Mouse (Mus musculus): ENCODE data around the gene Apbb2. TPM values are rescaled to one million over a fixed set of nuclear protein-coding genes. Genes with fewer than 3 reads are reported as not detected.

Gene Apbb2
- total and polyA plus RNA-seq, 3 experiments, result 0.34 to 0.40 (median 0.34) TPM

DNA sequence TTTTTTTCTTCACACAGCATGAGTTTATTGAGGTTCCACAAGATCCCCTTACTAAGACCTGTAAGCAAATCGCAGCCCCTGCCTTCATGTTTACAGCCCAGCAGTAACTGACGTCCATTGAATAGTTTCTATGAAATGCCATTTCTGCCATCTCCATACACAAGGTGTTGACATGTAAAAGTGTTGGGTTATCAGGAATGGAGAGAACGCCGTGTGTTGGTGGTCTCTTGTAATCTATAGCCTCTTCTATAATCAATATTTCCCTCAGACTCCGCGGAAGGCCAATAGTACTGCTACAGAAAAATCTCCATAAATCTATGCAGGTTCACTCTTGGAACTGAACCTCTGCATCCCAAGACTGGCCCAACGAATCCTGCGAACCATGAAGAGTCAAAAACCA, 1.1 kb upstream of the Apbb2 start:
- H3K27ac ChIP-seq (ENCODE audit: insufficient read depth, low read depth), result no peak overlapping the region
- no peaks in the 10 kb centered on the region for H3K27me3 ChIP-seq (replicated peaks)
- TF ChIP-seq CHD1 (IDR thresholded peaks at IDR 0.05; ENCODE audit: low read depth, low read length), result no peak
- no peak for TF ChIP-seq USF1 (IDR thresholded peaks at IDR 0.05; ENCODE audit: low read depth, low read length)
- no peak for TF ChIP-seq POLR2A (IDR thresholded peaks at IDR 0.05; ENCODE audit: low read depth, low read length)
- TF ChIP-seq ETS1 (conservative IDR thresholded peaks at IDR 0.05; ENCODE audit: low read depth, low read length), result no peak
- no peak for TF ChIP-seq MXI1 (IDR thresholded peaks at IDR 0.05; ENCODE audit: low read depth, low read length)
- no peak for TF ChIP-seq RCOR1 (conservative IDR thresholded peaks at IDR 0.05; ENCODE audit: low read depth, low read length)
- TF ChIP-seq CTCF (conservative IDR thresholded peaks at IDR 0.05 in 1 of 2, IDR thresholded peaks at IDR 0.05 in 1 of 2; ENCODE audit: low read depth in 2 of 2, low read length in 2 of 2), result no peak
- in situ Hi-C loops (cut with MboI; ENCODE audit: low pct_ligation_motif_present, low pct_unique_long_range_greater_than_20kb, low sequenced_read_pairs) (no loop called here), dilution Hi-C loops (cut with MboI; ENCODE audit: extremely low pct_ligation_motif_present, extremely low pct_unique_long_range_greater_than_20kb, low sequenced_read_pairs) (no loop called here)
- H3K36me3 ChIP-seq (replicated peaks in 1 of 2; ENCODE audit: control insufficient read depth in 1 of 2, insufficient read depth in 1 of 2, low read length in 1 of 2), result no peaks in the 10 kb centered on the region
- no peak for DNase-seq (ENCODE audit: extremely low read depth)
- H3K4me3 ChIP-seq (replicated peaks in 1 of 3; ENCODE audit: low read depth in 2 of 3, low read length in 2 of 3, poor library complexity in 1 of 3), result no peak overlapping the region
- no peaks in the 10 kb centered on the region for H3K79me2 ChIP-seq (replicated peaks; ENCODE audit: control insufficient read depth, extremely low read depth, insufficient read depth, poor library complexity, severe bottlenecking)
- no peaks in the 10 kb centered on the region for H3K4me1 ChIP-seq (ENCODE audit: control insufficient read depth in 1 of 2, insufficient read depth in 2 of 2)
- peaks cover 14% of the 10 kb centered on the region for H3K9me3 ChIP-seq (replicated peaks; ENCODE audit: low read length)
- H3K9ac ChIP-seq (ENCODE audit: insufficient read depth, low read depth), result no peak overlapping the region
- no peak overlapping the region for H3K4me2 ChIP-seq (ENCODE audit: insufficient read depth, low read depth, poor library complexity, severe bottlenecking)

DNA sequence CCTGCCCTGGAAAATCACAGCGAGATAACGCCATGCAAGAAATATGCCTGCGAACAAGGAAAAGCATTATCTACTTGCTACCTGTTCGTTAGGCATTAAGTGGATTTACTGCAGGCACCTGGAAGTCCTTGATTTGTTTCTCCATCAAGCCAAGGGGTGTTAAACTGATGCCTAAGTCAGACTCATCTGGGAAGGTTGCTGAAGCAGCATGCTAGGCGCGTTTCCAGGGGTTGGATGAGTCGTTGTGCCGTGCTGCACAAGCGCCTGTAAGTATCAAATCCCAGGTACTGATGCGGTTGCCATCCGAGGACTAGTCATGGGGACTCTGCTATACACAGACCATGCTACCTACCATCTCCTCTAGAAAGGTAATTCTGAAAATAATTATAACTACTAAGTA, 611 bp upstream of the Apbb2 start:
- H3K27me3 ChIP-seq (replicated peaks), result no peaks in the 10 kb centered on the region
- H3K4me1 ChIP-seq (ENCODE audit: control insufficient read depth in 1 of 2, insufficient read depth in 2 of 2), result no peaks in the 10 kb centered on the region
- dilution Hi-C loops (cut with MboI; ENCODE audit: extremely low pct_ligation_motif_present, extremely low pct_unique_long_range_greater_than_20kb, low sequenced_read_pairs), result no loop called here
- no peak for DNase-seq (ENCODE audit: extremely low read depth)
- no peaks in the 10 kb centered on the region for H3K79me2 ChIP-seq (replicated peaks; ENCODE audit: control insufficient read depth, extremely low read depth, insufficient read depth, poor library complexity, severe bottlenecking)
- no peaks in the 10 kb centered on the region for H3K36me3 ChIP-seq (replicated peaks in 1 of 2; ENCODE audit: control insufficient read depth in 1 of 2, insufficient read depth in 1 of 2, low read length in 1 of 2)
- no peak overlapping the region for H3K4me3 ChIP-seq (replicated peaks in 1 of 3; ENCODE audit: low read depth in 2 of 3, low read length in 2 of 3, poor library complexity in 1 of 3)
- H3K9ac ChIP-seq (ENCODE audit: insufficient read depth, low read depth), result no peak overlapping the region
- in situ Hi-C loops (cut with MboI; ENCODE audit: low pct_ligation_motif_present, low pct_unique_long_range_greater_than_20kb, low sequenced_read_pairs), result no loop called here
- no peak overlapping the region for H3K27ac ChIP-seq (ENCODE audit: insufficient read depth, low read depth)
- TF ChIP-seq KAT2A (IDR thresholded peaks at IDR 0.05; ENCODE audit: insufficient replicate concordance, low read length), result no peak
- TF ChIP-seq POLR2A (IDR thresholded peaks at IDR 0.05; ENCODE audit: low read depth, low read length), result no peak
- no peak for TF ChIP-seq ZNF384 (IDR thresholded peaks at IDR 0.05; ENCODE audit: low read depth, low read length)
- no peak for TF ChIP-seq MAZ (IDR thresholded peaks at IDR 0.05; ENCODE audit: low read depth, low read length)
- peaks cover 12% of the 10 kb centered on the region for H3K9me3 ChIP-seq (replicated peaks; ENCODE audit: low read length)
- H3K4me2 ChIP-seq (ENCODE audit: insufficient read depth, low read depth, poor library complexity, severe bottlenecking), result no peak overlapping the region

DNA sequence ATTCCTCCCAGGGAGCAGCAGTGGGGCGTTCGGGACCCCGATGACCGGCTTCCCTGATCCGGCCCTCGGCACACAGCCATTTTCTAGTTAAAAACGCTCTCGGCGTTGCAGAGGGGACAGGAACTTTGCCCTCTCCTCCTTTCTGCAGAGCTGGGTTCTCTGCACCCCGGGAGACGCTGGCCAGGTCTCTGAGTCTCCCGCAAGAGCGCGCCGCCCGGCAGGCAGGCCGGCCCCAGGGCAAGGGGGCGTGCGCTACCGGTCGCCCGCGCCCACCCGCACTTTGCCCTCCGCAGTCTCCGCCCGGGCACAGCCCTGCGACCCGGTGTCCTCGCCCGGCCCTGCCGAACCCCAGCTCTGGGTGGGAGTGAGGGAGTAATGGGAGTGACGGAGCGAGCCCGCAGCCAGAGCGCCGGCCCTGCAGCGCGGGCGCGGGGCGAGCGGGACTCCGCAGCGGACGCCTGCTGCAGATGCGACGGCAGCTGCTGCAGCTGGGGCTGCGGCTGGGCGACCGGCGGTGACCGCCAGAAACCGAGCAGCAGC, 593 bp downstream of the Apbb2 start:
- DNase-seq (ENCODE audit: extremely low read depth), result no peak
- no peaks in the 10 kb centered on the region for H3K4me1 ChIP-seq (ENCODE audit: control insufficient read depth in 1 of 2, insufficient read depth in 2 of 2)
- H3K4me3 ChIP-seq (replicated peaks in 1 of 3; ENCODE audit: low read depth in 2 of 3, low read length in 2 of 3, poor library complexity in 1 of 3), result no peak overlapping the region
- no peaks in the 10 kb centered on the region for H3K27me3 ChIP-seq (replicated peaks)
- H3K79me2 ChIP-seq (replicated peaks; ENCODE audit: control insufficient read depth, extremely low read depth, insufficient read depth, poor library complexity, severe bottlenecking), result no peaks in the 10 kb centered on the region
- no peak overlapping the region for H3K27ac ChIP-seq (ENCODE audit: insufficient read depth, low read depth)
- peaks cover 12% of the 10 kb centered on the region for H3K9me3 ChIP-seq (replicated peaks; ENCODE audit: low read length)
- dilution Hi-C loops (cut with MboI; ENCODE audit: extremely low pct_ligation_motif_present, extremely low pct_unique_long_range_greater_than_20kb, low sequenced_read_pairs), result no loop called here
- no peak for TF ChIP-seq USF2 (conservative IDR thresholded peaks at IDR 0.05; ENCODE audit: low read depth, low read length)
- no peak for TF ChIP-seq EP300 (IDR thresholded peaks at IDR 0.05; ENCODE audit: low read length)
- in situ Hi-C loops (cut with MboI; ENCODE audit: low pct_ligation_motif_present, low pct_unique_long_range_greater_than_20kb, low sequenced_read_pairs), result no loop called here
- H3K36me3 ChIP-seq (replicated peaks in 1 of 2; ENCODE audit: control insufficient read depth in 1 of 2, insufficient read depth in 1 of 2, low read length in 1 of 2), result no peaks in the 10 kb centered on the region
- no peak overlapping the region for H3K4me2 ChIP-seq (ENCODE audit: insufficient read depth, low read depth, poor library complexity, severe bottlenecking)
- no peak overlapping the region for H3K9ac ChIP-seq (ENCODE audit: insufficient read depth, low read depth)

Data from CH12.LX (cell line).